Mouse (Mus musculus) brain, embryonic 14.5 days (tissue): ENCODE measurements around the gene Secisbp2l.

Experiments used
- CTCF ChIP-seq: fragments of 200-500 bp; IDR thresholded peaks from 2 replicates; pipeline ENCODE4 v1.5.1; 2012; ENCODE audit warnings: inconsistent platforms, mild to moderate bottlenecking, moderate library complexity, borderline replicate concordance; ENCODE audit not compliant: insufficient read depth, insufficient read length; ENCODE audit errors: extremely low read depth
- POLR2A ChIP-seq: fragments of 200-500 bp; IDR thresholded peaks from 2 replicates; pipeline ENCODE4 v1.6.1; 2012; ENCODE audit warnings: mild to moderate bottlenecking, inconsistent platforms, borderline replicate concordance; ENCODE audit not compliant: poor library complexity, insufficient read depth, insufficient read length, severe bottlenecking; ENCODE audit errors: extremely low read depth

- no peak for TF ChIP-seq CTCF
- TF ChIP-seq POLR2A: no peak
These were observed 66.1 kb downstream of the Secisbp2l start for GRCm38 (mm10) chr2:125716599-125716998.
